8 mouse cellular contexts compared by ENCODE assay signal in genomic region chr2:60910820-60911219, GRCm38 (mm10). TPM values are rescaled to one million over a fixed set of nuclear protein-coding genes. Genes with fewer than 3 reads are reported as not detected.
DNase-seq lines count a peak whose midpoint lies in the region; ATAC-seq lines count a peak whose summit lies in the region.

No protein-coding gene starts in this region.

- 0 out of 2 replicates have a peak overlapping the region, but pooled peaks have one; percentile 35 for H3K27ac ChIP-seq in hindbrain, embryonic 10.5 days
- H3K27ac ChIP-seq in hindbrain, embryonic 12.5 days = no peak overlapping the region
- H3K27ac ChIP-seq in brown adipose tissue, adult 24 weeks (replicated peaks; ENCODE audit: low read depth, low read length) = peak overlapping the region; percentile 26
- H3K27ac ChIP-seq in heart, embryonic 12.5 days (ENCODE audit: poor library complexity, severe bottlenecking) = peak overlapping the region; percentile 70

- H3K9me3 ChIP-seq in hindbrain, embryonic 10.5 days = no peaks in the 10 kb centered on the region
- no peaks in the 10 kb centered on the region for H3K9me3 ChIP-seq in hindbrain, embryonic 12.5 days (replicated peaks)
- no peaks in the 10 kb centered on the region for H3K9me3 ChIP-seq in heart, embryonic 12.5 days (replicated peaks)

- DNase-seq in hindbrain, embryonic 10.5 days (ENCODE audit: low spot score) = no peak
- peak; percentile 15 for DNase-seq in layer of hippocampus, adult 9-10 months (ENCODE audit: low spot score)
- no peak for DNase-seq in natural killer cell, adult 2 months (ENCODE audit: low spot score in 2 of 2)

- no peaks in the 10 kb centered on the region for H3K36me3 ChIP-seq in hindbrain, embryonic 10.5 days
- no peaks in the 10 kb centered on the region for H3K36me3 ChIP-seq in hindbrain, embryonic 12.5 days
- H3K36me3 ChIP-seq in heart, embryonic 12.5 days = no peaks in the 10 kb centered on the region

- no peak overlapping the region for H3K9ac ChIP-seq in hindbrain, embryonic 12.5 days
- H3K9ac ChIP-seq in heart, embryonic 12.5 days = no peak overlapping the region

- WGBS in hindbrain, embryonic 10.5 days = 89% methylated on average over 6 of the region's 6 CpGs
- 85% methylated on average over 6 of the region's 6 CpGs for WGBS in hindbrain, embryonic 12.5 days
- WGBS in heart, embryonic 12.5 days = 24% methylated on average over 6 of the region's 6 CpGs

- H3K4me3 ChIP-seq in hindbrain, embryonic 10.5 days = no peak overlapping the region
- H3K4me3 ChIP-seq in hindbrain, embryonic 12.5 days = no peak overlapping the region
- H3K4me3 ChIP-seq in brown adipose tissue, adult 24 weeks (ENCODE audit: insufficient read depth, low read depth, low read length) = no peak overlapping the region
- no peak overlapping the region for H3K4me3 ChIP-seq in heart, embryonic 12.5 days

- H3K27me3 ChIP-seq in hindbrain, embryonic 10.5 days (ENCODE audit: insufficient read depth, poor library complexity, severe bottlenecking) = no peaks in the 10 kb centered on the region
- no peaks in the 10 kb centered on the region for H3K27me3 ChIP-seq in hindbrain, embryonic 12.5 days
- H3K27me3 ChIP-seq in heart, embryonic 12.5 days (replicated peaks) = no peaks in the 10 kb centered on the region

- ATAC-seq in hindbrain, embryonic 12.5 days (ENCODE audit: low FRiP score) = no peak
- peak; percentile 79 for ATAC-seq in heart, embryonic 12.5 days (ENCODE audit: insufficient number of reproducible peaks, low FRiP score)
- ATAC-seq in megakaryocyte, adult 5-6 weeks (ENCODE audit: poor library complexity, severe bottlenecking) = peak; percentile 97
- ATAC-seq in erythroblast, adult 5-6 weeks (replicated peaks; ENCODE audit: low FRiP score, poor library complexity, severe bottlenecking) = no peak

- H3K4me1 ChIP-seq in hindbrain, embryonic 10.5 days (replicated peaks) = peaks cover 24% of the 10 kb centered on the region
- H3K4me1 ChIP-seq in hindbrain, embryonic 12.5 days = peaks cover 7% of the 10 kb centered on the region
- H3K4me1 ChIP-seq in brown adipose tissue, adult 24 weeks (ENCODE audit: control insufficient read depth, insufficient read depth, insufficient read length, low read length) = peaks cover 11% of the 10 kb centered on the region
- H3K4me1 ChIP-seq in heart, embryonic 12.5 days (replicated peaks) = peaks cover 60% of the 10 kb centered on the region

- no peak overlapping the region for H3K4me2 ChIP-seq in hindbrain, embryonic 12.5 days (replicated peaks)
- peak overlapping the region; percentile 43 for H3K4me2 ChIP-seq in heart, embryonic 12.5 days

RNA-seq across cellular contexts. Expression of gene Rbms1, which starts 52.2 kb away (rescaled TPM):
- polyA plus RNA-seq in hindbrain, embryonic 10.5 days (2016; fragmentation: Nextera tagmentation; extraction: Ambion mirVana) = 69.7 and 82.1 TPM in 2 replicates
- polyA plus RNA-seq in hindbrain, embryonic 12.5 days (2016; fragmentation: Nextera tagmentation; extraction: Ambion mirVana) = 74.1 and 77.4 TPM in 2 replicates
- 35.1 and 50.4 TPM in 2 replicates for polyA plus RNA-seq in brown adipose tissue, adult 24 weeks (2012; ENCODE audit: insufficient read depth, insufficient read length, missing spikeins)
- 107 and 114 TPM in 2 replicates for polyA plus RNA-seq in heart, embryonic 12.5 days (2016; fragmentation: Nextera tagmentation; extraction: Ambion mirVana)
- total RNA-seq in megakaryocyte, adult 5-6 weeks (2015) = 110 and 115 TPM in 2 replicates
- 97.8 and 105 TPM in 2 replicates for total RNA-seq in megakaryocyte, adult 5-6 weeks (2017)
- 18.3 and 18.8 TPM in 2 replicates for total RNA-seq in erythroblast, adult 5-6 weeks (2015; ENCODE audit: low replicate concordance)
- 9.3 and 17.9 TPM in 2 replicates for total RNA-seq in erythroblast, adult 5-6 weeks (2017; ENCODE audit: low replicate concordance)

Comparison
In these comparisons a context has a peak if more than half of its experiments do, and no peak if none do; other contexts are left out.
1. ATAC-seq: peak in heart, embryonic 12.5 days (single experiment) and megakaryocyte, adult 5-6 weeks (single experiment); none in hindbrain, embryonic 12.5 days (single experiment) and erythroblast, adult 5-6 weeks (single experiment).